Mouse (Mus musculus) olfactory bulb, adult 2 months (tissue): ENCODE results near the gene Tnfrsf8. TPM values are rescaled to one million over a fixed set of nuclear protein-coding genes. Genes with fewer than 3 reads are reported as not detected.

ENCODE experiments used
- H3K27ac ChIP-seq: fragments of 200-500 bp; 2 replicates; pipeline ENCODE4 v1.5.1; 2012; ENCODE audit warnings: low read depth, low read length; ENCODE audit not compliant: insufficient read depth
- H3K4me1 ChIP-seq: fragments of 200-500 bp; 2 replicates; pipeline ENCODE4 v1.6.1; 2012; ENCODE audit warnings: low read length; ENCODE audit not compliant: control insufficient read depth, insufficient read depth
- H3K4me3 ChIP-seq: fragments of 200-500 bp; 2 replicates; pipeline ENCODE4 v1.5.1; 2012; ENCODE audit warnings: mild to moderate bottlenecking, low read depth, low read length, moderate library complexity; ENCODE audit not compliant: insufficient read depth
- CTCF ChIP-seq: fragments of 200-500 bp; IDR thresholded peaks from 2 replicates; pipeline ENCODE4 v1.5.1; 2012; ENCODE audit warnings: low read depth, mild to moderate bottlenecking, low read length, moderate library complexity; ENCODE audit not compliant: insufficient read depth
- POLR2A ChIP-seq: fragments of 200-500 bp; IDR thresholded peaks from 2 replicates; pipeline ENCODE4 v1.6.1; 2012; ENCODE audit warnings: mild to moderate bottlenecking, low read depth, low read length, moderate library complexity; ENCODE audit not compliant: insufficient read depth
- WGBS: fragments of 180-500 bp; shearing (Covaris S2); methylation state at CpG from one replicate; pipeline ENCODE4 v1.1.7; 2018; 5-methylcytosine and 5-hydroxymethylcytosine counted together
- polyA plus RNA-seq: library from polyadenylated mRNA; stranded (reverse); fragments of >200 nt; gene quantifications from 2 replicates; pipeline ENCODE4 v1.2.4, GENCODE M21; 2012; ENCODE audit warnings: low replicate concordance; ENCODE audit not compliant: missing spikeins, insufficient read depth, insufficient read length

The Tnfrsf8 gene
- polyA plus RNA-seq, 1 experiment = not detected

DNA sequence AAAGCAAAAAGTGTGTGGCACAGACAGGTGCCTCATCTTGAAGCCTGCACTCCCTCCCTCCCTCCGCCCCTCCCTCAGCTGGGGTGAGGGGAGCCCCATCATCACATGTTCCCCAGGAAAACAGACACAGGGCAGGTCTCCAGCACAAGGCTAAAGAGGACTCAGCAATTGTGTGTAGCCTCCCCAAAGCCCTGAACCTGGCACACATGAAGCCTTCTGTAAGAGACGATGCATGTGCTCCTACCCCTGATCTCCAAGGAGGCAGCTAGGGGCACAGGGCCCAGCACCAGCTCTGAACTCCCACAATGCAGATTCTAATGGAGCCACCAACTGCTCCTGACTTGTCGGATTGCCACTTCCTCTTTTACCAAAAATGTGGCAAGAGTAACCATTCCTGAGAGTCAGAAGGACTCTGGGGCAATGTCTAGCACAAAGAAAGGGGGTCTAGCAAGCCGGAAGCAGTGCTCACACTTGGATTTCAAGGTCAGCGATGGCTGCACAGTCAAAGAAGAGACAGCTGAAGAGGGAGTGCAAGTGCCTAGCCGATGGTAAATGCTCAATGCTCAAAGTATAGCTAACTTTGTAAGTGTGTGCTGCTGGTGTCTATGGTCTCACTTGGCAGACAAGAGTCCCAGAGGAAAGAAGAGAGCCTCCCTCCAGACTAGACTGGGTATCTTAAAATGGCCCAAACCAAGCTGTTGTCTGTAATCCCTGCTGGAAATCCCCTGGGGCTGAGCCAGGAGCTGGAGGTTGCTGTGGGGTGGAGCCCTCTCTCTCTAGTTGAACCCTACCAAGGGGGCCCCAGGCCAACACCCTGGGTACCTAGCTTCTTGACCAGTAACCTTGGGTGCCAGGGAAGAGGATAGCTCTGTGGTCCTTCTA lies 38.4 kb downstream of the Tnfrsf8 start:
- WGBS = 77% methylated on average over 6 of the region's 6 CpGs
- Histone ChIP-seq H3K4me3 (no peak overlapping the region), H3K27ac (no peak overlapping the region), H3K4me1 (no peaks in the 10 kb centered on the region)
- TF ChIP-seq POLR2A (no peak), CTCF (no peak)

DNA sequence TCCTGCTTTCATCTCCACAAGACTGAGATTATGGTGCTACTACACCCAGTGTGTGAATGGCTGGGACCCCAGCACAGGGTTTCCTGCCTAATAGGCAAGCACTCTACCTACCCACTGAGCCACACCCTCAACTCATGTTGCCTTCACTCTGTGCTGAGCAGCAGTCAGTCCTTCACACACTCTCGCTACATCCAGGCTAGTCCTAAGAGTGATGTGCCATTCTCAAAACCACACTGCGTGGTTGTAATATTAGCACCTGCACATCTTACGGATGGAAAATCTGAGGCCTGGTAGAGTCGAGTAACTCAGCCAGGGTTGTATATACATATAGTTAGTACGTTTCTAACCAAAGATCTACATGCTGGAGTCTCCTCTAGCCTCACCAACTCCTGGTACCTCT lies 40.1 kb downstream of the Tnfrsf8 start:
- WGBS = 96% methylated on average over 5 of the region's 5 CpGs
- Histone ChIP-seq H3K27ac (no peak overlapping the region), H3K4me1 (no peaks in the 10 kb centered on the region), H3K4me3 (no peak overlapping the region)
- no peak for TF ChIP-seq CTCF

DNA sequence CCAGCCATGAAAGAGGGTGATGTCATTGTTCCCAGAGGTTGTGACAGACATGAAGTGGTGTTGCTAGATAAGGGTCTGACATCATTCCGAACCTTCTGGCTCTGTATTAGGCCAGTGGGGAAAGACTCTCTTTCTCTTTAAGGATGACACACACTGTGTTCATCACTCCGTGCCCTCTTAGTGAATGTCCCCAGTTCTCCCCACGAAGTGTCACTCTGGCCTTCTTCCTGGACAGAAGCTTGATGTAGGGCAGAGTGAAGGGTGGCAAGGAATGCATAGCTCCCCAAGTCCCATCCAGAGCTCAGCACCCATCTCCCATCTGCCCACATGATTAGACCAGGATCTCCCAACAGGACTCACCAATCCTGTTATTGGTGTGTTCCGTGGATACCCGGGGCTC lies 41.0 kb downstream of the Tnfrsf8 start:
- WGBS = 93% methylated on average over 5 of the region's 5 CpGs
- no peak overlapping the region for H3K27ac ChIP-seq
- H3K4me3 ChIP-seq = no peak overlapping the region
- TF ChIP-seq POLR2A (no peak), CTCF (no peak)
- no peaks in the 10 kb centered on the region for H3K4me1 ChIP-seq

DNA sequence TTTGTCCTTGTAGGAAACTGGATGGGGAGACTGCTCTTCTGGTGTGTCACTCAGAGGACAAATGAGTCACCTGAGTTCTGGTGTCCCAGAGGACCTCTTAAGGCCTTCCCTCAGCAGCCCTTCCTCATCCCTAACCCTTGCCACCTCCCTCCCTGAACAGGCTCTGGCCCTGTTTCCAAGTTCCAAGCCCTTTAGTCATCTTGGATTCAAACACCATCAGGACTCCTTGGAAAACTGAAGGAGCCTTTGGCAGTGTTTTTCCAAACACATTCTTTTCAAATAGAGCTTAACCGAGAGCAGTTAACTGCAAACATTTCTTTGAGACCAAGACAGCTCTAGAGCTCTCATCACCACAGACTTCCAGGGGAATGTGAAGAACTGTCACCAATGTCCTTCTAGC lies 42.2 kb downstream of the Tnfrsf8 start:
- Histone ChIP-seq H3K4me3 (no peak overlapping the region), H3K4me1 (no peaks in the 10 kb centered on the region), H3K27ac (no peak overlapping the region)
- no peak for TF ChIP-seq CTCF
- no peak for TF ChIP-seq POLR2A
- WGBS = 45% methylated on average over 1 of the region's 1 CpGs

DNA sequence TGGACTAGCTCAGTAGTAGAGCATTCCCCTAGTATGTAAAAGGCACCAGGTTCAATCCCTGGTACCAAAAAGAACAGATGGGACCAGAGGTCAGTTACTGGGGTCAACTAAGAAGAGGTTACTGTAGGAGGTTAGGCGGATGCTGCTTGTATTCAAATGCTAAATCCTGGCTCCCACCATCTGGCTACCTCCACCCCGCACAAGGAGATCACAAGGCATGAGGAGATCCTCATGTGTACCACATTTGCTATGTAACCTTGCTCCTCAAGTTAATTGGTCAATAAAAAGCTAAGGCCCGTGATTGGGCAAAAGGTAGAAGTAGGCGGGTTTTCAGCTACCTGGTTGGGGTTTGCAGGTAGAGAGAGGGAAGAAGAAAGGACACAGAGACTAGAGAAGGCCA lies 43.3 kb downstream of the Tnfrsf8 start:
- TF ChIP-seq POLR2A (no peak), CTCF (no peak)
- Histone ChIP-seq H3K4me3 (no peak overlapping the region), H3K27ac (no peak overlapping the region), H3K4me1 (no peaks in the 10 kb centered on the region)
- 89% methylated on average over 4 of the region's 4 CpGs for WGBS

DNA sequence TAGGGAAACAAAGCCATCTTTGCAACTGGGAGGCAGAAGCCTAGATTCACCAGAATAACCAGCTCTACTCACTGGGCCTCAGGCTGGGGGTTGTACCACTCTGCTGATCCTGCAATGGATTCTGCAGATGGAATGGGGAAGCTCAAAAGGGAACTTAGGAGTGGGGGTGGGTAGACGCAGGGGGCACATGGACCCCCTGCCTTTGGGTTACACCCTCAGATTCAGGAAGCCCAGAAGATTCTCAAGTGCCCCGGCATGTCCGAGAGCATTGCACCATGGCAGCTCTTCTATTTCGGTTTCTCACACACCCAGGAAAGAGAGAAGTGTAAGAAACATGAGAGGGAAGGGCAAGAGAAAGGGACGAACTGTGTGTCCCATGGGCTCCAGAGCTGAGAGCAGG lies 44.8 kb downstream of the Tnfrsf8 start:
- TF ChIP-seq POLR2A = no peak
- whole genome bisulfite sequencing = 89% methylated on average over 5 of the region's 5 CpGs

DNA sequence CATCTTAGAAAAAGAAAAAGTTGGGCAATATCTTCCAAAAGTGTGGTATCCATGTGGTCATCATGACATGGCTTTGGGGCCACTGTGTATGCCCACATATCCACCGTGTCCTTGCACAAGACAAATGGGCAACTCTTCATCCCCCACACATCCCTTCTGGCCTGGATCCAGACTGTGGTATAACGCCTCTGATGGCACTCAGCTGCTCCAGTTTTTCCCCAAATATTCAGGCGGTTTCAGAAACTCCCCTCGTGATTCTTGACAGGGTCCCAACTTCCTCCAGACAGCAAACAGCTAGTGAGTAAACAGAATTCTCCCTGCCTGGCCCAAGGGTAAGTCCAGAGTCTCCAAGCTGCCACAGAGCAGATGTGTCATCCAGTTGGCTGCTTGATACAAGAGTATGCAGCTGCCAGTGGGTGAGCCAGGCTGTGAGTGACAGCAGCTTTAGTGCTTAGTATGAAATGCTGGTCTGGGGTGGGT lies 47.3 kb downstream of the Tnfrsf8 start:
- no peak for TF ChIP-seq POLR2A
- TF ChIP-seq CTCF = no peak
- Histone ChIP-seq H3K4me1 (no peaks in the 10 kb centered on the region), H3K4me3 (no peak overlapping the region), H3K27ac (no peak overlapping the region)
- 47% methylated on average over 4 of the region's 4 CpGs for WGBS

More for the DNA sequence above, 44.8 kb downstream of the Tnfrsf8 start:
- H3K4me1 ChIP-seq = no peaks in the 10 kb centered on the region
- H3K27ac ChIP-seq = no peak overlapping the region
- H3K4me3 ChIP-seq = no peak overlapping the region

DNA sequence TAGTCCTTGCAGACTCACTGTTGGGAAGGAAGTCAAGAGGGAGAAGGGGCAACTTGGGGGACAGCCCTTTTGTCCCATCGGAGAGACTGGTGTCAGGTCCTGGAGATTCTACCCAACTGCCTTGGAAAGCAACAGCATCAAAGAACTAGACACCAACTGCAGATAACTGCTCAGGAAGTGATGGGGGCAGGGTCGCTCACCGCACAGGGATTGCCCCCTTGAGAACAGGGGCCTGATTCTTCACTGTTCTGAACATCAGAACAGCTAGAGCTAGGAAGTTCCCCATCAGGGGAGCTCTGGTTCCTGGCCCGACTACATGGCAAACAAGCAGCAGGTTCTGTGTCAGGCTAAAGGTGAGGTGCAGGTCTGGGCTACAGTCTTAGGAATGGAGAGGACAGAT lies 48.5 kb downstream of the Tnfrsf8 start:
- 87% methylated on average over 4 of the region's 4 CpGs for WGBS
- H3K4me1 ChIP-seq = no peaks in the 10 kb centered on the region
- no peak for TF ChIP-seq CTCF
- TF ChIP-seq POLR2A = no peak
- H3K27ac ChIP-seq = no peak overlapping the region
- no peak overlapping the region for H3K4me3 ChIP-seq

DNA sequence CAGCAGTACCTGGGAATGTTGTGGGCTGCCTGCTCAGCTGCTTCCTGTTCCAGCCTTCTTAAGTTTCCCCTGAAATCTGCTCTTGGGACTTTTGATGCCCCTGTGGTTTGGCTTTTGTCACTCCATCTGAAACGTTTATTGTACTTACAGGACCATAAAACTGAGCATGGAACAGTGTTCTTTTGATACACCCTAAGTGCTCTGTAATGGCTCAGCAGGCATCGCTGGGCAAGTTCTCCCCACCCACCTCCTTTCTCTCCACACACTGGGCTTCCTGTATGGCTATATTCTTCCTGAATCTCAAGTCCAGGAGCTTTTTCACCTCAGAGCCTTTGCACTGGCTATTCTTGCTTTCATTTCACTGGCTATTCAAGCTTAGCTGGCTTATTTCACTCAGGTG lies 50.2 kb downstream of the Tnfrsf8 start:
- 26% methylated on average over 2 of the region's 2 CpGs for WGBS
- Histone ChIP-seq H3K4me3 (no peak overlapping the region), H3K27ac (no peak overlapping the region), H3K4me1 (no peaks in the 10 kb centered on the region)
- TF ChIP-seq POLR2A = no peak

DNA sequence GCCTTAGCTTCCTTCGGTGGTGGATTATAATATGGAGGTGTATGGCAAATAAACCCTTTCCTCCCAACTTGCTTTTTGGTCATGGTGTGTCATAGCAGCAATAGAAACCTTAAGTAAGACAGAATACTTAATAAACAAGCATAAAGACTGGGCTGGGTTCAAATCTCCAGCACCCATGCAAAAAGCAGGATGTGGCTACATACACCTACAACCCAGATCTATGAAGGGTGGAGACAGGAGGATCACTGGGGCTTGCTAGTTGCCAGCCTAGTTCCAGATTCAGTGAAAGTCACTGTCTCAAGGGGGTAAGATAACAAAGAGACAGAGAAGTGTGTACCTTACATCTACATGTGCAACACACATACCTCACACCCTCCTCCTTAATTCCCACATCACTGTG lies 51.4 kb downstream of the Tnfrsf8 start:
- no peak overlapping the region for H3K27ac ChIP-seq
- 96% methylated on average over 1 of the region's 1 CpGs for WGBS

More for the DNA sequence above, 51.4 kb downstream of the Tnfrsf8 start:
- TF ChIP-seq POLR2A (no peak), CTCF (no peak)
- Histone ChIP-seq H3K4me1 (no peaks in the 10 kb centered on the region), H3K4me3 (no peak overlapping the region)
